Mouse (Mus musculus): ENCODE data around the gene Pappa2. TPM values are rescaled to one million over a fixed set of nuclear protein-coding genes. Genes with fewer than 3 reads are reported as not detected.

Pappa2 gene
- 1.3 and 1.7 TPM in 2 replicates for polyA plus RNA-seq (2015; fragmentation: Nextera tagmentation; extraction: Ambion mirVana)

DNA sequence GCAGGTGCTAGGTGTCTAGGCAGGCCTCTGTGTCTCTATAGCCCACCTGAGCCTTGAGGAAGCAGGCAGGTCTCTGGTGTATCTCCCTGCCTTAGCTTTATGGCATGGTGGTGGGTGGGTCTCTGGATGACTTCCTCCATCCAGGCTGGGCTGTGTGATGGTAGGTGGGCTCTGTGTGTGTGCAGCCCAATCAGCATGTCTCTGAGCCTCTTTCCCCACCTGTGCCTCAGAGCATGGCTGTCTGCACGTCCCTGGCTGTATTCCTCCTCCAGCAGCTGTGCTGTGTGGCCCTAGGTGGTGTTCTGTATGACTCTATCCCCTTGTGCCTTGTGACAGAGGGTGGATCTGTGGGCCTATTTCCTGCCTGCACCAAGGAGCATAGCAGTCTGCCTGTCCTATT is at the start of gene Pappa2:
Gene Pappa2 (minus strand): TSS at position 101 of the 400 bp plus-strand sequence.
- Histone ChIP-seq H3K4me3 (replicated peaks; ENCODE audit: low read length) (no peak within 1 kb of the TSS), H3K4me1 (replicated peaks; ENCODE audit: control insufficient read depth, insufficient read depth, low read length) (no peaks in the 10 kb centered on the region), H3K4me2 (ENCODE audit: low read length) (no peak within 1 kb of the TSS), H3K9ac (replicated peaks; ENCODE audit: low read depth, low read length) (no peak within 1 kb of the TSS), H3K27ac (ENCODE audit: low read length) (no peak within 1 kb of the TSS), H3K36me3 (ENCODE audit: control insufficient read depth, insufficient read depth) (no peaks in the 10 kb centered on the region), H3K9me3 (ENCODE audit: control insufficient read depth, low read length) (no peaks in the 10 kb centered on the region), H3K27me3 (replicated peaks; ENCODE audit: control insufficient read depth, insufficient read depth, low read length) (no peaks in the 10 kb centered on the region)
- no peak for ATAC-seq
- 28% methylated on average over 1 of the region's 1 CpGs for WGBS

- no peak overlapping the region for H3K4me2 ChIP-seq (ENCODE audit: low read length)
- H3K27ac ChIP-seq (ENCODE audit: low read length): no peak overlapping the region
- H3K36me3 ChIP-seq (ENCODE audit: control insufficient read depth, insufficient read depth): no peaks in the 10 kb centered on the region
- H3K27me3 ChIP-seq (replicated peaks; ENCODE audit: control insufficient read depth, insufficient read depth, low read length): no peaks in the 10 kb centered on the region
- H3K9ac ChIP-seq (replicated peaks; ENCODE audit: low read depth, low read length): no peak overlapping the region
- ATAC-seq: no peak
- H3K4me3 ChIP-seq (replicated peaks; ENCODE audit: low read length): no peak overlapping the region
- no peaks in the 10 kb centered on the region for H3K4me1 ChIP-seq (replicated peaks; ENCODE audit: control insufficient read depth, insufficient read depth, low read length)
- no peaks in the 10 kb centered on the region for H3K9me3 ChIP-seq (ENCODE audit: control insufficient read depth, low read length)
- WGBS: 66% methylated on average over 2 of the region's 2 CpGs
These were observed 48.8 kb upstream of the Pappa2 start for GRCm38 (mm10) chr1:159029106-159029505.

DNA sequence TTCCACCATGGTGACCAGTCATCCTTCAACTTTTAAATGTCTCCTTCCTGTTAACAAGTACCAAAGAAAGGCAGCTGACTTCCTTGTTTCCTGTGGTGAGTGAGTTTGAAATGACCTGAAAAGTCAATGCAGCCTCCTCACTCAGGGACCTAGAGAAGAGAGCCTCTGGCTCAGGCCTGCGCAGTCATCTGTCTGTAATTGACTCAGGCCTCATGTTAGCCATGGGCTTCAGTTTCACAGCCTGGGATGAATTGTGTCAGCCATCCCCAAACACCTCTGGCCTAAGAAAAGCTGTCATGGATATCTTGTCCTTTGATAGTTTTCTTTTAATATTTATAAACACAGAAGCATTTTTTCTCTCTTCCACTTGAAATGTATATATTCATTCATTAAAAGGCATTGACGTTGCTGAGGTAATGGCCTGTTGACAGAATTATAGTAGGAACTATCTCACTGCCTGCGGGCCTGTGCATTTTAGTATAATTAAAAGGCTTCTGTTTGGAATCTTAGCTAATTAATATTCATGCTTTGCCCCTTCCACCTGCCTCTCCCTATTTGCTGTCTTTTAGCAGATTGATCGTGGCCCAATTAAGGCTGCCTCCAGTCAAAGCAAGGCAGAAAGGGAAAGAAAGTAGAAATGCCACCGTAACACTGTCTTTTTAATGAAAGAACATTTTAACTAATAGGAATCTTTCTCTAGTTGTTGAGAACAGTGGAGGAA is 34.8 kb upstream of the Pappa2 start:
- Histone ChIP-seq H3K4me1 (replicated peaks; ENCODE audit: control insufficient read depth, insufficient read depth, low read length) (peaks cover 7% of the 10 kb centered on the region), H3K4me3 (replicated peaks; ENCODE audit: low read length) (no peak overlapping the region), H3K9ac (replicated peaks; ENCODE audit: low read depth, low read length) (no peak overlapping the region), H3K27me3 (replicated peaks; ENCODE audit: control insufficient read depth, insufficient read depth, low read length) (no peaks in the 10 kb centered on the region), H3K4me2 (ENCODE audit: low read length) (no peak overlapping the region), H3K27ac (ENCODE audit: low read length) (no peak overlapping the region), H3K9me3 (ENCODE audit: control insufficient read depth, low read length) (no peaks in the 10 kb centered on the region), H3K36me3 (ENCODE audit: control insufficient read depth, insufficient read depth) (no peaks in the 10 kb centered on the region)
- peak; percentile 97 for ATAC-seq
- 12% methylated on average over 5 of the region's 5 CpGs for WGBS

- H3K4me2 ChIP-seq (ENCODE audit: low read length): no peak overlapping the region
- no peaks in the 10 kb centered on the region for H3K36me3 ChIP-seq (ENCODE audit: control insufficient read depth, insufficient read depth)
- no peaks in the 10 kb centered on the region for H3K9me3 ChIP-seq (ENCODE audit: control insufficient read depth, low read length)
- H3K9ac ChIP-seq (replicated peaks; ENCODE audit: low read depth, low read length): no peak overlapping the region
- H3K27ac ChIP-seq (ENCODE audit: low read length): no peak overlapping the region
- no peak for ATAC-seq
- no peaks in the 10 kb centered on the region for H3K27me3 ChIP-seq (replicated peaks; ENCODE audit: control insufficient read depth, insufficient read depth, low read length)
- H3K4me1 ChIP-seq (replicated peaks; ENCODE audit: control insufficient read depth, insufficient read depth, low read length): no peaks in the 10 kb centered on the region
- 89% methylated on average over 3 of the region's 3 CpGs for WGBS
- no peak overlapping the region for H3K4me3 ChIP-seq (replicated peaks; ENCODE audit: low read length)
These were observed 6.8 kb upstream of the Pappa2 start for GRCm38 (mm10) chr1:158987042-158987441.

DNA sequence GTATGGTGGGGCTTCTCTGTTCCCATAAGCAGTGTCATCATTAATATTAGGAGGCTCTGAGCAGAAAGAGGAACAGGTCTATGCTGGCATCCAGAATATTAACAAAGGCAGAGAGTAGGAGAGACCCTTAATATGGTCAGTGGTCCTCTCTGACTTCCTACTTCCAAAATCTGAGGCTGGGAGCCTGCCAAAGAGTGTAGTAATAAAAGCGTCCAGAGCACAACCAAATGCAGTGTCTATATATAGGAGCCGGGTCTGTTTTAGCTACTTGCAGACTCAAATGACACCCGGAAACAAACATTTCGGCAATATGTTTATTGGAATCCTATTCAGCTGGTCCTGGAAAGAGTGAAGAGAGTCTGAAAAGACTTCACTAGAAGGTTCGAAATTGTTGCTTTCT is 17.9 kb downstream of the Pappa2 start:
- H3K9ac ChIP-seq (replicated peaks; ENCODE audit: low read depth, low read length): no peak overlapping the region
- H3K27ac ChIP-seq (ENCODE audit: low read length): no peak overlapping the region
- WGBS: 61% methylated on average over 5 of the region's 5 CpGs
- peaks cover 22% of the 10 kb centered on the region for H3K4me1 ChIP-seq (replicated peaks; ENCODE audit: control insufficient read depth, insufficient read depth, low read length)
- no peaks in the 10 kb centered on the region for H3K36me3 ChIP-seq (ENCODE audit: control insufficient read depth, insufficient read depth)
- no peaks in the 10 kb centered on the region for H3K9me3 ChIP-seq (ENCODE audit: control insufficient read depth, low read length)
- no peak for ATAC-seq
- no peak overlapping the region for H3K4me2 ChIP-seq (ENCODE audit: low read length)
- H3K27me3 ChIP-seq (replicated peaks; ENCODE audit: control insufficient read depth, insufficient read depth, low read length): no peaks in the 10 kb centered on the region
- no peak overlapping the region for H3K4me3 ChIP-seq (replicated peaks; ENCODE audit: low read length)

- peak overlapping the region; percentile 0; the same call in 1 of the 2 replicates for H3K9ac ChIP-seq (replicated peaks; ENCODE audit: low read depth, low read length)
- H3K4me3 ChIP-seq (replicated peaks; ENCODE audit: low read length): peak overlapping the region; percentile 18
- peak; percentile 60 for ATAC-seq
- H3K4me2 ChIP-seq (ENCODE audit: low read length): peak overlapping the region; percentile 44
- 14% methylated on average over 4 of the region's 4 CpGs for WGBS
- peak overlapping the region; percentile 56 for H3K27ac ChIP-seq (ENCODE audit: low read length)
- no peaks in the 10 kb centered on the region for H3K9me3 ChIP-seq (ENCODE audit: control insufficient read depth, low read length)
- peaks cover 22% of the 10 kb centered on the region for H3K4me1 ChIP-seq (replicated peaks; ENCODE audit: control insufficient read depth, insufficient read depth, low read length)
- H3K27me3 ChIP-seq (replicated peaks; ENCODE audit: control insufficient read depth, insufficient read depth, low read length): no peaks in the 10 kb centered on the region
- no peaks in the 10 kb centered on the region for H3K36me3 ChIP-seq (ENCODE audit: control insufficient read depth, insufficient read depth)
These were observed 19.3 kb downstream of the Pappa2 start for GRCm38 (mm10) chr1:158960984-158961383.

DNA sequence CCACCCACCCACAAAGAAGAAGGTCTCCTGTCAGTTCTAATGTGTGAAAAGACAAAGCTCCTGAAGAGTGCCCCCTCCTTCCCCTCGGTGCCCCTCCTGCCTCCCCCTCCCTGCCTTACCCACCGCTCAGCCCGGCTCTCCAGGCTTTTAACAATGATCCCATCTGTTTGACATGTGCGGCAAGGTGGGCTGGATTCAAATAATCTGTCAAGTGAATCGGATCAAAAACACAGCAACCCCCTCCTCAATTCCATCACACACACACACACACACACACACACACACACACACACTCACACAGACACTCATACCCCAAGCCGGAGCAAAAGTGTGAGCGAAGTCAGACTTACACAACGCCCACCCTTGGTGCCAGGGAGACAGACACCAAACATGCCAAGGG is 19.7 kb downstream of the Pappa2 start:
- Histone ChIP-seq H3K36me3 (ENCODE audit: control insufficient read depth, insufficient read depth) (no peaks in the 10 kb centered on the region), H3K27ac (ENCODE audit: low read length) (peak overlapping the region; percentile 56; the same call in 1 of the 2 replicates), H3K27me3 (replicated peaks; ENCODE audit: control insufficient read depth, insufficient read depth, low read length) (no peaks in the 10 kb centered on the region), H3K4me2 (ENCODE audit: low read length) (peak overlapping the region; percentile 44), H3K4me1 (replicated peaks; ENCODE audit: control insufficient read depth, insufficient read depth, low read length) (peaks cover 22% of the 10 kb centered on the region), H3K9me3 (ENCODE audit: control insufficient read depth, low read length) (no peaks in the 10 kb centered on the region), H3K4me3 (replicated peaks; ENCODE audit: low read length) (peak overlapping the region; percentile 18), H3K9ac (replicated peaks; ENCODE audit: low read depth, low read length) (no peak overlapping the region; the same call in 1 of the 2 replicates)
- WGBS: 12% methylated on average over 8 of the region's 8 CpGs
- peak; percentile 73 for ATAC-seq

DNA sequence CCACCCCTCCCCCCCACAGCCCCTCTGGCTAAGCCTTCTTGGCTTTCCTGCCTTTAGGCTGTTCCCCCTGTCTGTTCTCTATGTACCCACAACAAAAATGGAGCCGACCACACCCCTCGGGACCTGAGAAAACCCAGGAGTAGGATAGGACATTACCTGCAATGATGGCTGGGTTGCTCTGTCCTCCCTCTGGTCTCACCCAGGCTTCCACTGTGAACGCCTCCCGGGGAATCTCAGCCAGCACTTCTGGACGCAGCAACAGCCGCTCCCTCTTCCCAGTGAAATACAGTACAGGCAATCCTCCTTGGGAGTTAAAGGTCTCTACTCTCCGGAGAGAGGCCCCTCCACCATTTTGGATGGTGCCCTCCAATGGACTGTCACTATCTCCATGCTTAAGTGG is 23.9 kb downstream of the Pappa2 start:
- WGBS: 92% methylated on average over 7 of the region's 7 CpGs
- no peaks in the 10 kb centered on the region for H3K9me3 ChIP-seq (ENCODE audit: control insufficient read depth, low read length)
- H3K27ac ChIP-seq (ENCODE audit: low read length): no peak overlapping the region
- peaks cover 19% of the 10 kb centered on the region for H3K4me1 ChIP-seq (replicated peaks; ENCODE audit: control insufficient read depth, insufficient read depth, low read length)
- ATAC-seq: no peak
- H3K9ac ChIP-seq (replicated peaks; ENCODE audit: low read depth, low read length): no peak overlapping the region
- H3K36me3 ChIP-seq (ENCODE audit: control insufficient read depth, insufficient read depth): no peaks in the 10 kb centered on the region
- no peaks in the 10 kb centered on the region for H3K27me3 ChIP-seq (replicated peaks; ENCODE audit: control insufficient read depth, insufficient read depth, low read length)
- H3K4me2 ChIP-seq (ENCODE audit: low read length): no peak overlapping the region
- no peak overlapping the region for H3K4me3 ChIP-seq (replicated peaks; ENCODE audit: low read length)

DNA sequence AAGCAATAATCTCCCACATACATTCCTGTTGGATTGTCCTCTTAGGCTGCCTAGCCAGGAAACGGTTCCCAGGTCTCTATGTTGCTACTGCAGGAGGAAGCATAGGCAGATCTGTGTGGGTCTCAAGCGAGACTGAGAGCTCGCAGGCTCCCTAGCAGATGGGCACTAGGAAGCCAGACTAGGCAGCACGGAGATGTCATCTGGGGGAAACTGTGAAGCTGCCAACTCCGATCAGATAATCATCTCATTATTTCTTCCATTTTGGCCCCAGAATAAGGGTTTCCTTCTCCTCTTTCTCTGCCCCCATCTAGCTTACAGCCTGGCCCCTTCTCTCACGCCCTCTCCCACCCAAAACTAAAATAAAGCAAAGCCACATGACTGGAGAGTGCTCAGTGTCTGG is 25.5 kb downstream of the Pappa2 start:
- peak; percentile 82 for ATAC-seq
- H3K27ac ChIP-seq (ENCODE audit: low read length): peak overlapping the region; percentile 50
- 37% methylated on average over 6 of the region's 6 CpGs for WGBS

More for the DNA sequence above, 25.5 kb downstream of the Pappa2 start:
- Histone ChIP-seq H3K9me3 (ENCODE audit: control insufficient read depth, low read length) (no peaks in the 10 kb centered on the region), H3K4me1 (replicated peaks; ENCODE audit: control insufficient read depth, insufficient read depth, low read length) (peaks cover 6% of the 10 kb centered on the region; the same call in 1 of the 2 replicates), H3K9ac (replicated peaks; ENCODE audit: low read depth, low read length) (no peak overlapping the region), H3K36me3 (ENCODE audit: control insufficient read depth, insufficient read depth) (no peaks in the 10 kb centered on the region), H3K4me2 (ENCODE audit: low read length) (no peak overlapping the region), H3K4me3 (replicated peaks; ENCODE audit: low read length) (no peak overlapping the region), H3K27me3 (replicated peaks; ENCODE audit: control insufficient read depth, insufficient read depth, low read length) (no peaks in the 10 kb centered on the region)

Data from forebrain, embryonic 16.5 days (tissue).